Mouse (Mus musculus) cerebellum, adult 2 months (tissue): ENCODE measurements around the gene Depdc1b. TPM values are rescaled to one million over a fixed set of nuclear protein-coding genes. Genes with fewer than 3 reads are reported as not detected.

Experiments used
- DNase-seq, 2 experiments: peaks; one replicate each; pipeline ENCODE4 v3.0.0; 2021
- H3K27ac ChIP-seq: fragments of 200-500 bp; 2 replicates; pipeline ENCODE4 v1.5.1; 2012; ENCODE audit warnings: low read length, control low read depth, inconsistent platforms; ENCODE audit not compliant: insufficient read depth
- H3K27me3 ChIP-seq: fragments of 200-500 bp; 2 replicates; pipeline ENCODE4 v1.6.1; 2012; ENCODE audit warnings: inconsistent platforms, mild to moderate bottlenecking, low read length, moderate library complexity; ENCODE audit not compliant: control insufficient read depth, insufficient read depth
- H3K4me1 ChIP-seq: fragments of 200-500 bp; 2 replicates; pipeline ENCODE4 v1.6.1; 2011; ENCODE audit warnings: low read length; ENCODE audit not compliant: control insufficient read depth, insufficient read depth
- H3K4me3 ChIP-seq: fragments of 200-500 bp; replicated peaks from 2 replicates; pipeline ENCODE3; 2011; ENCODE audit warnings: mild to moderate bottlenecking, low read depth, low read length, control low read depth; ENCODE audit not compliant: insufficient read depth
- CTCF ChIP-seq: fragments of 200-500 bp; IDR thresholded peaks from 2 replicates; pipeline ENCODE4 v1.5.1; 2011; ENCODE audit warnings: low read depth, mild to moderate bottlenecking, control low read depth, low read length, moderate library complexity, borderline replicate concordance; ENCODE audit not compliant: insufficient read depth
- POLR2A ChIP-seq: fragments of 200-500 bp; IDR thresholded peaks from 2 replicates; pipeline ENCODE4 v1.6.1; 2011; ENCODE audit warnings: low read length, control low read depth, borderline replicate concordance; ENCODE audit not compliant: insufficient read depth
- WGBS: fragments of 180-500 bp; shearing (Covaris S2); methylation state at CpG from one replicate; pipeline ENCODE4 v1.1.7; 2018; 5-methylcytosine and 5-hydroxymethylcytosine counted together
- polyA plus RNA-seq: library from polyadenylated mRNA; depleted of rRNA; stranded (reverse); fragments of >200 nt; gene quantifications from 2 replicates; pipeline ENCODE4 v1.2.3, GENCODE M21; 2012; rRNA removed

Depdc1b gene
- polyA plus RNA-seq, 1 experiment: 0.98 TPM

GRCm38 (mm10) chr13:108435687-108436086 lies 119.6 kb downstream of the Depdc1b start:
- no peak for TF ChIP-seq POLR2A
- TF ChIP-seq CTCF: no peak
- Histone ChIP-seq H3K27ac (no peak overlapping the region), H3K4me3 (no peak overlapping the region), H3K4me1 (no peaks in the 10 kb centered on the region), H3K27me3 (no peaks in the 10 kb centered on the region)
- no peak for DNase-seq

GRCm38 (mm10) chr13:108437424-108437823 lies 121.3 kb downstream of the Depdc1b start:
- Histone ChIP-seq H3K4me1 (no peaks in the 10 kb centered on the region), H3K27ac (no peak overlapping the region), H3K27me3 (no peaks in the 10 kb centered on the region), H3K4me3 (no peak overlapping the region)
- WGBS: 93% methylated on average over 2 of the region's 2 CpGs
- no peak for TF ChIP-seq CTCF
- TF ChIP-seq POLR2A: no peak
- DNase-seq: no peak

- 87% methylated on average over 1 of the region's 1 CpGs for WGBS
- Histone ChIP-seq H3K27ac (no peak overlapping the region), H3K4me1 (no peaks in the 10 kb centered on the region), H3K4me3 (no peak overlapping the region), H3K27me3 (no peaks in the 10 kb centered on the region)
- TF ChIP-seq CTCF (no peak), POLR2A (no peak)
- no peak for DNase-seq
These were observed 122.9 kb downstream of the Depdc1b start for GRCm38 (mm10) chr13:108439012-108439411.

- H3K4me3 ChIP-seq: no peak overlapping the region
- no peaks in the 10 kb centered on the region for H3K27me3 ChIP-seq
- DNase-seq: no peak
- no peak for TF ChIP-seq POLR2A
- TF ChIP-seq CTCF: no peak
- H3K27ac ChIP-seq: no peak overlapping the region
- no peaks in the 10 kb centered on the region for H3K4me1 ChIP-seq
- 89% methylated on average over 11 of the region's 11 CpGs for WGBS
These were observed 132.3 kb downstream of the Depdc1b start for GRCm38 (mm10) chr13:108448348-108448931.

GRCm38 (mm10) chr13:108449116-108450097 lies 133.3 kb downstream of the Depdc1b start, which contains the start of gene Pde4d:
Gene Pde4d, plus strand, starts transcription at chr13:108449948.
- TF ChIP-seq POLR2A (no peak), CTCF (no peak)
- DNase-seq: no peak
- H3K4me3 ChIP-seq: no peak within 1 kb of the TSS
- no peaks in the 10 kb centered on the region for H3K4me1 ChIP-seq
- 51% methylated on average over 10 of the region's 10 CpGs for WGBS
- H3K27me3 ChIP-seq: no peaks in the 10 kb centered on the region
- no peak within 1 kb of the TSS for H3K27ac ChIP-seq

- DNase-seq: no peak
- H3K27me3 ChIP-seq: no peaks in the 10 kb centered on the region
- no peaks in the 10 kb centered on the region for H3K4me1 ChIP-seq
- TF ChIP-seq POLR2A: no peak
- TF ChIP-seq CTCF: no peak
- no peak overlapping the region for H3K27ac ChIP-seq
- no peak overlapping the region for H3K4me3 ChIP-seq
- 86% methylated on average over 2 of the region's 2 CpGs for WGBS
These were observed 135.0 kb downstream of the Depdc1b start for GRCm38 (mm10) chr13:108451122-108451521.

GRCm38 (mm10) chr13:108453064-108453919 lies 137.2 kb downstream of the Depdc1b start:
- no peak overlapping the region for H3K4me3 ChIP-seq
- no peak for DNase-seq
- WGBS: 66% methylated on average over 6 of the region's 6 CpGs
- H3K27me3 ChIP-seq: no peaks in the 10 kb centered on the region
- H3K27ac ChIP-seq: no peak overlapping the region
- no peak for TF ChIP-seq POLR2A
- TF ChIP-seq CTCF: no peak
- H3K4me1 ChIP-seq: no peaks in the 10 kb centered on the region

Other genes starting within 250 kb of the Depdc1b start
- gene Ndufaf2, start 157.7 kb upstream of the Depdc1b start, polyA plus RNA-seq: 46.0 and 62.4 TPM in 2 replicates
- gene Ercc8, start 157.6 kb upstream of the Depdc1b start, polyA plus RNA-seq: 19.6 and 20.2 TPM in 2 replicates
- 14.7 and 17.0 TPM in 2 replicates for gene Elovl7, start 101.9 kb upstream of the Depdc1b start, polyA plus RNA-seq
- gene Pde4d, start 133.6 kb downstream of the Depdc1b start, polyA plus RNA-seq: 33.8 and 40.1 TPM in 2 replicates